Mouse (Mus musculus): ENCODE measurements around the gene Ubac2.

Ubac2 gene

GRCm38 (mm10) chr14:121894511-121895135 is 16.2 kb downstream of the Ubac2 start:
- no peak for DNase-seq (ENCODE audit: low read depth, low spot score)

DNA sequence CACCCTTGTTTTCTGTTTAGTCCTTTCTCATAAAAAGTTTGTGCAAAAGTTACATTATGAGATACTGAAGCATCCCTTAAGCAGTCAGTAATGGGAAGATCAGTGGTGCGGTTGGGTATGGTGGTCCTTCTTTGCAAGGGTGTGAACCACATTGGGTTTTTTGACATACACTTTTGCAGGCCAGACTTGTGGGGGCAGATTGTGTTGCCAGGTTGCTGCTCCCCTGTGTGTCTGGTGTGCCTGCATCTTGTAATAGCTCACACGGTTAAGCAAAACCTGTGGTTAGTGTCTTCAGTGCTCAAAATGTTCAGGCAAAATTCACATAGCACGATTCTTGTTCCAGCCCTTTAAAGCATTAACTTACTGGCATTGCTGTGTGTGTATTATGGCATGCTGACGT is 16.9 kb downstream of the Ubac2 start:
- no peak for DNase-seq (ENCODE audit: low read depth, low spot score)

GRCm38 (mm10) chr14:121896126-121897090 is 18.0 kb downstream of the Ubac2 start:
- no peak for DNase-seq (ENCODE audit: low read depth, low spot score)

GRCm38 (mm10) chr14:121897773-121898172 is 19.4 kb downstream of the Ubac2 start:
- no peak for DNase-seq (ENCODE audit: low read depth, low spot score)

GRCm38 (mm10) chr14:121898509-121898908 is 20.1 kb downstream of the Ubac2 start:
- no peak for DNase-seq (ENCODE audit: low read depth, low spot score)

DNA sequence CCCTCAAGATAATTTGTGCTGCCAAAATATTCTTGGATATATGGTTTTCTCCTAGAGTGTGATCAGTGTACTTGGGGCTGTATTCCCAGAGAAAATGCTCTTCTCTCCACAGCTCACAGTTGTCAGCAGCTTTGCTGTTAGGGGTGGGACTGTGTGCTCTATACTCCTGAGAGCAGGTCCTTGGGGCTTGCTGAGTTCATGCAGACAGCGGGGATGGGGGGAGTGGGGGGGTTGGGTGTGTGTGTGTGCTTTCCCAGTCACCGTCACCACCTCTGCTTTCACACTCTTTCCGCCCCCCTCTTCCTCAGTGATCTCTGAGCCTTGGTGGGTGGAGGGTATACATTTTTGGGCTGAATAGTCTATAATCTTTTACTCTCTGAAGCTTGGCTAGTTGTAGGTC is 20.7 kb downstream of the Ubac2 start:
- DNase-seq (ENCODE audit: low read depth, low spot score) = no peak

- no peak for DNase-seq (ENCODE audit: low read depth, low spot score)
Measured at GRCm38 (mm10) chr14:121901511-121901910, 23.1 kb downstream of the Ubac2 start.

- DNase-seq (ENCODE audit: low read depth, low spot score) = no peak
Measured at GRCm38 (mm10) chr14:121903381-121903876, 25.0 kb downstream of the Ubac2 start.

DNA sequence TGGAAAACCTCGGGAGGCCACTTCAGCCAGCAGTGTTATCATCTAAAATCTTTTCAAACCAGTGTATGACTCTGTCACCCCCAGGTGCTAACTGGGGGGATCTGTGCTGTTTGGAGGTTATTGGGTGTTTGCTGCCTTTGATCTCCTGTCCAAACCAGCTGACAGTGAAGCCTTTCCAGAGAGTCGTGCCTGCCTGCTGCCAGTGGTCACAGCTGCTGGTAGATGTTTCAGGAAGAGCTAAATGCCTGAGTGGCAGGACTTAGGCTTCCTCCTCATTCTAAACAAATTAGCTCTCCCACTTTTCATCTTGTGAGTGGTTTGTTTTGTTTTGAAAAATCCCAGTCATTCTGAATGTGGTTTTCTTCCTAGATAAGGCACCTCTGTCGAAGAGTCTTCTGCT is 26.3 kb downstream of the Ubac2 start:
- DNase-seq (ENCODE audit: low read depth, low spot score) = no peak

GRCm38 (mm10) chr14:121906341-121906991 is 28.0 kb downstream of the Ubac2 start:
- DNase-seq (ENCODE audit: low read depth, low spot score) = no peak

- DNase-seq (ENCODE audit: low read depth, low spot score) = no peak
Measured at GRCm38 (mm10) chr14:121906992-121907681, 28.7 kb downstream of the Ubac2 start.

- DNase-seq (ENCODE audit: low read depth, low spot score) = no peak
Measured at GRCm38 (mm10) chr14:121909868-121910267, 31.4 kb downstream of the Ubac2 start.

GRCm38 (mm10) chr14:121912501-121912900 is 34.1 kb downstream of the Ubac2 start:
- DNase-seq (ENCODE audit: low read depth, low spot score) = no peak

DNA sequence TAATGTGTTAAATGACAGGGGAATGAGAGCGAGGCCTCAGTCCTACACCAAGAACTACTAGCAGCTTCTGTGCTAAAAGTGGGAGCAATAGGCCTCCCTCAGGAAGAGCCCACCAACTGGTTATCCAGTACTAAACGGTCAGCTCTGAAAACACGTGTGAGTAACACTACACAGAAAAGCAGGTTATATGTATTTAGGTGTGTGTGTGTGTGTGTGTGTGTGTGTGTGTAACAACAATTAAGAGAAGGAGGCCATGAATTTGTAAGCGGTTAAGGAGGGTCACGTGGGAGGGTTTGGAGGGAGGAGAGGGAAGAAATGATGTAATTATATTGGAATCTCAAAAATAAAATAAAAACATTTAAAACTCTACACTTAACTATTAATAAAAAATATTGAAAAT is 36.7 kb downstream of the Ubac2 start:
- no peak for DNase-seq (ENCODE audit: low read depth, low spot score)

DNA sequence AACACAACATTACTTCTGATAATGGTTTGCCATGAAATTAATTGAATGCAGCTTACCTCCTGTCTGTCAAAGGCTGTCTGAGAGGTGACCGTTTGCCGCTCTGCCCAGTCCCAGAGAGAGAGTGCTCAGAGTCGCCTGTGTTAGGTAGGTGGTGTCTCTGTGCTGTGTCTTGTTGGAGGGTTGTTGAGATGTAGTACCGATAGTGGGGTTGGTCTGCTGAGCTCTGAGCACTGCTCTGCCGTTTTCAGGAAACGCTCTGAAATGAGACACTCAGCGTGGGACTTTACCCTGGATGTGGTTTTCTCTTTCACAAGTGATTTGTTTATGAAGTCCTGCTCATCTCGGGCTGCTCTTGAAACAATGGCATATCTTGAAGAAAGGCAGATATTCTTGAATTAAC is 37.2 kb downstream of the Ubac2 start, which contains the start of gene Gpr18:
Gene Gpr18 (minus strand): TSS at position 161 of the 400 bp plus-strand sequence.
- no peak for DNase-seq (ENCODE audit: low read depth, low spot score)

- DNase-seq (ENCODE audit: low read depth, low spot score) = no peak
Measured at GRCm38 (mm10) chr14:121916311-121917094, 38.1 kb downstream of the Ubac2 start.

- no peak for DNase-seq (ENCODE audit: low read depth, low spot score)
Measured at GRCm38 (mm10) chr14:121918266-121918665, 39.8 kb downstream of the Ubac2 start.

- no peak for DNase-seq (ENCODE audit: low read depth, low spot score)
Measured at GRCm38 (mm10) chr14:121919752-121920151, 41.3 kb downstream of the Ubac2 start.

- DNase-seq (ENCODE audit: low read depth, low spot score) = no peak
Measured at GRCm38 (mm10) chr14:121920511-121921124, 42.2 kb downstream of the Ubac2 start.

- no peak for DNase-seq (ENCODE audit: low read depth, low spot score)
Measured at GRCm38 (mm10) chr14:121922016-121922415, 43.6 kb downstream of the Ubac2 start.

Measured in c-Kit-negative CD71-positive TER-119-positive erythroid progenitor cells, embryonic 14.5 days (primary cell).